Mouse (Mus musculus) B cell, adult (primary cell): ENCODE results near the gene Sh2d2a. TPM values are rescaled to one million over a fixed set of nuclear protein-coding genes. Genes with fewer than 3 reads are reported as not detected.

Experiments
- total RNA-seq: library from RNA; stranded (reverse); gene quantifications from 4 replicates; pipeline ENCODE4 v1.2.4, GENCODE M21; 2023; ENCODE audit not compliant: inconsistent age

Gene Sh2d2a
- total RNA-seq = 27.4 to 31.3 TPM (median 29.4 TPM) in 4 replicates

DNA sequence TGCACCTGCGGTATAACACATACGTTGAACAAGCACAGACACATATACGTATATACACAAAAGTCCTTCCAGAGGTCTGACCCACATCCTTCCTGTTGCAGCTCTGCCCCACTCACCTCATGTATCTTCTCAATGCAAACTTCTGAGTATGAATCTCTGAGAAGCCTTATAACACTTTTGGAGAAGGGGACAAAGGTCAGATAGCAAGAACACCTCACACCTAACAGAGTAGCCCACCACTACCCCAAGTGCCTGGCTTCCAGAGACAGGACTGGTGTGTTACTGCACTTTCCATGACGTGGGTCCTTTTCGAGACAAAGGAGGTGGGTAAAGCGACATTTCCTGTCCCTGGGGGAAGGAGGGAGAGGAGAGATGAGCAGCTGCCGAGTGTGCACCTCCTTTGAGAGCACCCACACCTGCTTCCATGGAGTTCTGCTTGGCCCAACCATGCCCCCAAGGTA is at the start of gene Sh2d2a:
Gene Sh2d2a (plus strand): TSS at position 106 of the 461 bp plus-strand sequence.

DNA sequence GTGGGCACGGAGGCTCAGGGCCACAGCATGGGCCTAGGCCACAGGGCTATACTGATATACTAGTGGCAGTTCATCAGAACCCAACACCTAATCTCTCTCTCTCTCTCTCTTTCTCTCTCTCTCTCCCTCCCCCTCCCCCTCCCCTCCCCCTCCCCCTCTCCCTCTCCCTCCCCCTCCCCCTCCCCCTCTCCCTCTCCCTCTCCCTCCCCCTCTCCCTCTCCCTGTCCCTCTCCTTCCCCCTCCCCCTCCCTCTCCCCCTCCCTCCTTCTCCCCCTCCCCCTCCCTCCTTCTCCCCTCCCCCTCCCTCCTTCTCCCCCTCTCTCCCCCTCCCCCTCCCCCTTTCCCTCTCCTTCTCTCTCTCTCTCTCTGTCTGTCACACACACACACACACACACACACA is 22.3 kb upstream of the Sh2d2a start, which contains the start of gene Pear1:
Gene Pear1 (minus strand): TSS at position 101 of the 400 bp plus-strand sequence.

DNA sequence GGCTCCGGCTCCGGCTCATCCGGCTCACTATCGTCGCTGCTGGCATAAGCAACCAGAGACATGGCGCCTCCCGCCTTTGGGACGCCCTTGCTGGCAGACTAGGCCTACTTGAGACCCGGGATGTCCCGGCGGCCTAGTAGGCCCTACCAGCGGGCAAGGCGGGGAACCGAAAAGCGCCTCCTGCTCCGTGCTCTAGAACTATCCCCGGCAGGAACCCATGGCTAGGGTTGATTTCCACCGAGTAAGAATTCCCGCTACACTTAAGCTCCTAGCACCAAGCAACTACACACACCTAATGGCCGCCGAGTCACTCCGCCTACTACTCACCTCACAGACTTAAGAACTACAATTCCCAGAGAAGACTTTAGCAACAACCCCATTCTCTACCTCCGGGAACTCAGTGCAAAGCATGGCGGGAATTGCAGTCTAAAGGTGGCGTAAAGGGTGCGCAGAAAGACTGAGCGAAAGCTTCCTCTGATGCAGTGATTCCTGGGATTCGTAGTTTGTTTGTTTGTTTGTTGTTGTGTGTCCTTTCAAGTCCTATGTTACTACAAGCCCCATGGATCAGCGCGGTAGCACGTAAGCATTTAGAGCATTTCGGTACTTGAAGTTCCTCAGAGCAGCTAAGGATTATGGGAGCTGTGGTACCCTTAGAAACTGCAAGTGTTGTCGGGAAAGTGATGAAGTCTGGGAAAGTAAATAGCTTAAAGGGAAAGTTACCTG is 38.9 kb downstream of the Sh2d2a start, which contains the start of gene Prcc:
Gene Prcc (minus strand): TSS at position 328 of the 723 bp plus-strand sequence.

Other genes with a start within 250 kb of the Sh2d2a start
- gene Arhgef11, start 229.2 kb upstream of the Sh2d2a start, total RNA-seq = 27.4 to 30.8 TPM (median 29.9 TPM) in 4 replicates
- 0.26 to 1.7 TPM (median 0.80 TPM) in 3 of 4 replicates, not detected in the other for gene Lrrc71, start 98.1 kb upstream of the Sh2d2a start, total RNA-seq
- not detected in 4 replicates for gene Ntrk1, start 51.6 kb upstream of the Sh2d2a start, total RNA-seq
- gene Insrr, start 49.8 kb upstream of the Sh2d2a start, total RNA-seq = 0.09 TPM in 1 of 4 replicates, not detected in the others
- 16.6 to 23.2 TPM (median 22.4 TPM) in 4 replicates for gene Pear1, start 22.4 kb upstream of the Sh2d2a start, total RNA-seq
- 54.7 to 61.5 TPM (median 57.6 TPM) in 4 replicates for gene Prcc, start 38.9 kb downstream of the Sh2d2a start, total RNA-seq
- 77.9 to 83.0 TPM (median 79.1 TPM) in 4 replicates for gene Hdgf, start 59.6 kb downstream of the Sh2d2a start, total RNA-seq
- gene Mrpl24, start 72.8 kb downstream of the Sh2d2a start, total RNA-seq = 126 to 163 TPM (median 139 TPM) in 4 replicates
- gene Isg20l2, start 83.6 kb downstream of the Sh2d2a start, total RNA-seq = 64.0 to 71.6 TPM (median 66.1 TPM) in 4 replicates
- 29.4 to 38.4 TPM (median 34.5 TPM) in 4 replicates for gene Rrnad1, start 84.0 kb downstream of the Sh2d2a start, total RNA-seq
- gene Crabp2, start 101.9 kb downstream of the Sh2d2a start, total RNA-seq = 0.78 to 2.5 TPM (median 1.4 TPM) in 4 replicates
- gene Nes, start 124.3 kb downstream of the Sh2d2a start, total RNA-seq = not detected in 4 replicates
- gene Bcan, start 153.5 kb downstream of the Sh2d2a start, total RNA-seq = not detected in 4 replicates
- gene Hapln2, start 180.8 kb downstream of the Sh2d2a start, total RNA-seq = not detected in 4 replicates
- 13.7 to 20.9 TPM (median 16.4 TPM) in 4 replicates for gene Gpatch4, start 196.4 kb downstream of the Sh2d2a start, total RNA-seq
- gene Naxe, start 211.7 kb downstream of the Sh2d2a start, total RNA-seq = 27.1 to 33.9 TPM (median 32.0 TPM) in 4 replicates
- not detected in 4 replicates for gene Ttc24, start 231.5 kb downstream of the Sh2d2a start, total RNA-seq
- 0.42 to 1.5 TPM (median 0.56 TPM) in 4 replicates for gene Iqgap3, start 235.2 kb downstream of the Sh2d2a start, total RNA-seq